Mouse (Mus musculus): ENCODE results near the gene Gm4214. TPM values are rescaled to one million over a fixed set of nuclear protein-coding genes. Genes with fewer than 3 reads are reported as not detected.
"Not testable (repeated sequence)": the region's sequence is repeated elsewhere in the genome, so short reads cannot be mapped to it uniquely, and the experiment has no call there.

Gm4214 gene
- not detected in 2 replicates for polyA plus RNA-seq (2015; fragmentation: Nextera tagmentation; extraction: Ambion mirVana)

- no CpG with 5 or more reads among the region's 5 CpGs for WGBS
- not testable (repeated sequence) for H3K9ac ChIP-seq; H3K9me3 ChIP-seq (replicated peaks); ATAC-seq; H3K27me3 ChIP-seq; H3K36me3 ChIP-seq (ENCODE audit: poor library complexity, severe bottlenecking); H3K4me3 ChIP-seq; H3K4me2 ChIP-seq; H3K27ac ChIP-seq; H3K4me1 ChIP-seq
Observed at GRCm38 (mm10) chr7:22984573-22984972, at the start of gene Gm4214. Gene Gm4214 (minus strand): TSS chr7:22984673.

- WGBS = no CpG with 5 or more reads among the region's 3 CpGs
- not testable (repeated sequence) for H3K27ac ChIP-seq; H3K9ac ChIP-seq; H3K9me3 ChIP-seq (replicated peaks); H3K36me3 ChIP-seq (ENCODE audit: poor library complexity, severe bottlenecking); H3K27me3 ChIP-seq; H3K4me2 ChIP-seq; H3K4me1 ChIP-seq; H3K4me3 ChIP-seq; ATAC-seq
Observed at GRCm38 (mm10) chr7:23019823-23020222, 35.4 kb upstream of the Gm4214 start, which contains the start of gene Gm4216. Gene Gm4216 (minus strand): TSS chr7:23019923.

Other genes starting within 250 kb of the Gm4214 start
- gene Vmn1r157, start 223.0 kb downstream of the Gm4214 start, polyA plus RNA-seq (2015; fragmentation: Nextera tagmentation; extraction: Ambion mirVana) = not detected in 2 replicates
- not detected in 2 replicates for gene Vmn1r158, start 193.9 kb downstream of the Gm4214 start, polyA plus RNA-seq (2015; fragmentation: Nextera tagmentation; extraction: Ambion mirVana)
- gene Vmn1r159, start 141.1 kb downstream of the Gm4214 start, polyA plus RNA-seq (2015; fragmentation: Nextera tagmentation; extraction: Ambion mirVana) = not detected in 2 replicates
- gene Vmn1r160, start 113.4 kb downstream of the Gm4214 start, polyA plus RNA-seq (2015; fragmentation: Nextera tagmentation; extraction: Ambion mirVana) = not detected in 2 replicates
- not detected in 2 replicates for gene Gm4216, start 35.2 kb upstream of the Gm4214 start, polyA plus RNA-seq (2015; fragmentation: Nextera tagmentation; extraction: Ambion mirVana)
- gene Vmn1r163, start 70.9 kb upstream of the Gm4214 start, polyA plus RNA-seq (2015; fragmentation: Nextera tagmentation; extraction: Ambion mirVana) = not detected in 2 replicates
- gene Gm8720, start 82.8 kb upstream of the Gm4214 start, polyA plus RNA-seq (2015; fragmentation: Nextera tagmentation; extraction: Ambion mirVana) = not detected in 2 replicates
- gene Gm10662, start 159.8 kb upstream of the Gm4214 start, polyA plus RNA-seq (2015; fragmentation: Nextera tagmentation; extraction: Ambion mirVana) = not detected in 2 replicates
- gene Vmn1r165, start 232.7 kb upstream of the Gm4214 start, polyA plus RNA-seq (2015; fragmentation: Nextera tagmentation; extraction: Ambion mirVana) = not detected in 2 replicates